Mouse (Mus musculus): ENCODE data around the gene Nfxl1.

DNA sequence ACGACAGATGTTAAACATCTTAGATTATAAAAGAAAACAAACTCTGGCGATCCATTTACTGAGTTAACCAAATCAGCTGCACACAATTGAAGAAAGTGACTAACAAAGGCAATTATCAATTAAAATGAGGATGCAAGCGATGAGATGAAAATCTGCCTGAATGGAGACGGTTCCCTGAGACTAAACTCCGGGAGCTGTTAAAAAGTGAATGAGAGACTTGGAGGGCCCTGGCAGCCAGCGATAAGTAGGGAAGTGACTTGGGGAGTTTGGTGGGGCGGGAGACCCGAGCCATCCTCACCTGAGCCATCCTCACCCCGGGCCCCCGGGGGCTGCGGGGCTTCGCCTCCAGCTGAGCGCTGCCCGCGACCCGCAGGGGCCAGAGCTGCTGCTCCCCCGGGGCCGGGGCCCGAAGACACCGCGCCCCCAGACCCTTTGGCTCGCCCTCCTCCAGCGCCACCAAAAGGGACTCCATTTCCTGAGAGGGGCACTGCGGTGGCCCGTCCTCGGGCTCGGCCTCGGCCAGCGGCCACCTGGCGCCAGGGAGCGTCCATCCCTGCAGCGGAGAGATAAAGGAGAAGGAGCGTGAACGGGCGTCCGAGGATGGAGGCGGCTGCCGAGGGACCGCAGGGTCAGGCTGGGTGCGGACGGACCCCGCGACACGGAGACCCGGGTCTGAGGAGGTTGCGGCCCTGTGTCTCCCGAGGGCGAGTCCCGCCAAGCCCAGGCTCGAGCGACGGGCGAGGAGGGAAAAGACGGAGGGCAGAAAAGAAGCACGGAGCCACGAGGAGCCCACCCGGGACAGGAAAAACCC is 563 bp downstream of the Nfxl1 start:
- TF ChIP-seq POLR2A (IDR thresholded peaks at IDR 0.05; ENCODE audit: low read depth, low read length): no peak
- TF ChIP-seq CTCF (IDR thresholded peaks at IDR 0.05; ENCODE audit: extremely low read depth, insufficient read depth, insufficient read length, insufficient replicate concordance): no peak
